Mouse (Mus musculus): Measurements from ENCODE around the gene C1qtnf2.

Gene C1qtnf2

GRCm38 (mm10) chr11:43531619-43532018 is 57.5 kb downstream of the C1qtnf2 start:
- no peak for DNase-seq (ENCODE audit: low read depth, low spot score)

DNA sequence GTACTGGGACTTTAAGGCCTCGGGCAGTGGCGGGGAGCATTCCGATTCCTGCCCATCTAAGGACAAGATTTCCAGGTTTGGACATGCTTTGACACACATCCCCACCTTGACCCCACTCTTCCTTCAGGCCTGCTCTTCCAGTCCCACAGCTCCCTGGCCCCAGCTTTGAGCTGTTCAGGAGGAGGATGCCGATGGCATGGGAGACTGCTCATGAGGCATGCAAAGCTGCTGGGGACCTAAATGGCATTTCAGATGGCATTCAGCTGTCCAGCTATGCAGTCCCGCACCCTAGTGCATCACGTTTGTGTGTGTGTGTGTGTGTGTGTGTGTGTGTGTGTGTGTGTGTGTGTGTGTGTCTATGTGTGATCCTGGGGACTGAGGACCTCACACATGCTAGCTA is 63.0 kb downstream of the C1qtnf2 start:
- DNase-seq (ENCODE audit: low read depth, low spot score), result no peak

DNA sequence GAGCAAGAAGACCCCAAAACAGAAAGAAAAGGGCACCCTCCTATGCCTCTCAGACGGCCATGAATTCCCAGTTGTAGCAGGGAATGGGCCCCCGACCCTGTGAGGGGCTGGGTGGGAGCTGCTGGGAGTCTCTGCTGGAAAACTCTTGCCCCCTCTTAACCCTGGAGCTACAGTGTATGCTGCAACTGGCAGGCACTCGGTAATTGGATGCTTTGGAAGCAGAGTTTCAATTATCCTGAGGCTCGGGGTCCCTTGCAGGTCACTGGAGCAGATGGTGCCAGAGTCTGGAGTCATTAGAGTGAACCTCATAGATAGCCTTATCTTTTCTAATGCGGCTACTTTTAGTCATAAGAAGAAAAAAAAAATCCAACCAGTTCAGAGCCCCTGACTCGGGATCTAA is 65.8 kb downstream of the C1qtnf2 start:
- no peak for DNase-seq (ENCODE audit: low read depth, low spot score)
